Mouse (Mus musculus): Measurements from ENCODE around the gene Igsf8. TPM values are rescaled to one million over a fixed set of nuclear protein-coding genes. Genes with fewer than 3 reads are reported as not detected.
A peak's percentile ranks its signal among the peaks of the same experiment; 100 is the strongest.

The Igsf8 gene
- total and polyA plus RNA-seq, 3 experiments = 10.9 to 39.9 (median 13.5) TPM

DNA sequence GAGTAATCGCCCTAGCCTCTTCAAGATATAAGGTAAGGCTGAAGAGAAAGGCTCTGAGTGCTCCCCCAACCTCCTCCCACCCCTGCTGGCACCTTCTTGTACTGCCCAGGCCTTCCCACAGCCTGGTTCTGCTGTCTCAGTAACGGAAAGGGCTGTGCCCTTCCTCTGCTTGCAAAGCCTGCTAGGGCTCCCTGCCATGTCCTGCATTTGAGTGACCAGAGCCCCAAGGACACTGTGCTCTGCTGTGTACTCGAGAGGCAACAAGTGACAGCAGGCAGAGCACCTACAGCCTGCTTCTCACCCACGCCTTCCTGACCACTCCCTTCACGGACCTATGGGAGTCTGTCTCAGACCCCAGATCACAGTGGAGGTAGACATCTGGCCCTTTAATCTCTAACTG lies 38.8 kb downstream of the Igsf8 start:
- Histone ChIP-seq H3K4me1 (ENCODE audit: control insufficient read depth, insufficient read depth, low read length) (peaks cover 9% of the 10 kb centered on the region), H3K36me3 (ENCODE audit: control insufficient read depth, insufficient read depth, low read length) (no peaks in the 10 kb centered on the region), H3K27ac (peak overlapping the region; percentile 83), H3K4me3 (no peak overlapping the region), H3K27me3 (ENCODE audit: control insufficient read depth, insufficient read depth, low read length) (no peaks in the 10 kb centered on the region), H3K79me2 (replicated peaks; ENCODE audit: control insufficient read depth, insufficient read depth, low read length) (no peaks in the 10 kb centered on the region), H3K9ac (ENCODE audit: low read depth, low read length) (peak overlapping the region; percentile 23)
- TF ChIP-seq EP300 (IDR thresholded peaks at IDR 0.05; ENCODE audit: insufficient read depth, low read depth, low read length) = peak; percentile 75; the same call in 1 of the 2 replicates
- TF ChIP-seq POLR2A (IDR thresholded peaks at IDR 0.05; ENCODE audit: insufficient read depth, low read depth, low read length) = 0 out of 2 replicates have a peak, but pooled peaks have one; percentile 37
- TF ChIP-seq CTCF (IDR thresholded peaks at IDR 0.05) = peak; percentile 55
- 40% methylated on average over 5 of the region's 5 CpGs for WGBS
- peak; percentile 63 to 73 for DNase-seq
- intact Hi-C loops (cut with DNase I) = no loop called here

DNA sequence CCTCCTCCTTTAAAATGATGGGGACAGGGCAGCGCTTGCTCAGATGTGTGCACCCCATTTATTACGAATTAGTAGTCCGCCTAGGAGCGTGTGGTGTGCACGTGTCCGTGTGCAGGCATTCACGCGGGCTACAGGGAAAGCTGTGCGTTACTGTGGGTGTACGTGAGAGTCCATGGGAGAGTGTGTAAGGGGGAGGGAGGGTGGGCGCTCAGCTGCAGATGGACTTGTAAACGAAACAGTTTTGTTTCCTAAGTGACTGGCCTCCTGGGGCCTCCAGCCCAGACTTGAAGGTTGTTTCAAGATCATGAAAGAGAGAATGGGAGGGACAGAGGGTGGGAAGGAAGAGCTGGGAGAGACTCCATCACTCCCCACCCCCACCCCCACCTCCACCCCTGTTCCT lies 39.7 kb downstream of the Igsf8 start:
- Histone ChIP-seq H3K9ac (ENCODE audit: low read depth, low read length) (no peak overlapping the region), H3K4me1 (ENCODE audit: control insufficient read depth, insufficient read depth, low read length) (peaks cover 9% of the 10 kb centered on the region), H3K27ac (peak overlapping the region; percentile 83), H3K4me3 (no peak overlapping the region), H3K79me2 (replicated peaks; ENCODE audit: control insufficient read depth, insufficient read depth, low read length) (no peaks in the 10 kb centered on the region), H3K36me3 (ENCODE audit: control insufficient read depth, insufficient read depth, low read length) (no peaks in the 10 kb centered on the region), H3K27me3 (ENCODE audit: control insufficient read depth, insufficient read depth, low read length) (no peaks in the 10 kb centered on the region)
- intact Hi-C loops (cut with DNase I) = no loop called here
- peak in 1 of 2 experiments; percentile 36 for DNase-seq
- TF ChIP-seq CTCF (IDR thresholded peaks at IDR 0.05) (no peak), EP300 (IDR thresholded peaks at IDR 0.05; ENCODE audit: insufficient read depth, low read depth, low read length) (no peak)
- WGBS = 66% methylated on average over 12 of the region's 12 CpGs

DNA sequence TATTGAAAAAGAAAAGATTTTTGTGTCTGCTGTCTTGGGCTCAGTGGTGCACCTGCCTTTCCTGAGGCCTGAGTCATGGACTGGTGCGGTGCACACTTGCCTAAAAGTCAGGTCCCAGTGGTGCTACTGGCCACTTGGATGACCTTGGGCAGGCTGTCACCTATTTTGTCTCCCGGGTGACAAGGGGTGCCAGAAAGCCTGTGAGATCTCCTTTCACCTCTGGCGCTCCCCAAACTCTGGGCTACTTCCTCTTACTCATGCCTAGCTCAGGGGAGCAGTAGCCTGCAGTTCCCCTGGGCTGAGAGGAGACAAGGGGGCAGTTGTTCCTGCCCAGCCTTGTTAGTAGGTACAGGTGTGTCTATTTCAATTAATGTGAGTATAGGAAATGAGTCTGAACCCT lies 40.9 kb downstream of the Igsf8 start:
- 69% methylated on average over 3 of the region's 3 CpGs for WGBS
- Histone ChIP-seq H3K79me2 (replicated peaks; ENCODE audit: control insufficient read depth, insufficient read depth, low read length) (no peaks in the 10 kb centered on the region), H3K9ac (ENCODE audit: low read depth, low read length) (no peak overlapping the region), H3K27ac (no peak overlapping the region), H3K27me3 (ENCODE audit: control insufficient read depth, insufficient read depth, low read length) (no peaks in the 10 kb centered on the region), H3K4me1 (ENCODE audit: control insufficient read depth, insufficient read depth, low read length) (peaks cover 11% of the 10 kb centered on the region), H3K4me3 (no peak overlapping the region), H3K36me3 (ENCODE audit: control insufficient read depth, insufficient read depth, low read length) (no peaks in the 10 kb centered on the region)
- intact Hi-C loops (cut with DNase I) = no loop called here
- DNase-seq = no peak
- TF ChIP-seq POLR2A (IDR thresholded peaks at IDR 0.05; ENCODE audit: insufficient read depth, low read depth, low read length) (no peak), CTCF (IDR thresholded peaks at IDR 0.05) (no peak), EP300 (IDR thresholded peaks at IDR 0.05; ENCODE audit: insufficient read depth, low read depth, low read length) (no peak)

DNA sequence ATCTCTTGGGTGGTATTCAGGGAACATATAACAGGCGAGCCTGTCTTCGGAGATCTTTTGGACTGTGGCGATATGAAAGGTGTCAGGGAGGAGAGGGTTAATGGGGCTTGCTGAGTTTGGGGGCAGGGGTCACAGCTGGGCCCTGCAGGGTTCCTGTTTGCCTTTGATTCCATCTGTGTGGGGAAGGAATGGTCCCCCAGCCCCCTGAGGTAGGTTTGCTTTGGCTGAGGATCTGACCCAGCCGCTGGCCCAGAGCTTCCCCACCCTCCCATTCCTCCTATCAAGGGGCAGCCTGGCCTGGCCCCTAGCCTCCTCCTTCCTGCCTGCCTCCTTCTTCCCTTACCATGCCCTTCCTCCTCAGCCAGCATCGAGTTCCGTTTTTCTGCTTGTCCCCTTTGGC lies 41.4 kb downstream of the Igsf8 start:
- Histone ChIP-seq H3K27me3 (ENCODE audit: control insufficient read depth, insufficient read depth, low read length) (no peaks in the 10 kb centered on the region), H3K9ac (ENCODE audit: low read depth, low read length) (no peak overlapping the region), H3K27ac (no peak overlapping the region), H3K79me2 (replicated peaks; ENCODE audit: control insufficient read depth, insufficient read depth, low read length) (no peaks in the 10 kb centered on the region), H3K4me3 (no peak overlapping the region), H3K4me1 (ENCODE audit: control insufficient read depth, insufficient read depth, low read length) (peaks cover 11% of the 10 kb centered on the region), H3K36me3 (ENCODE audit: control insufficient read depth, insufficient read depth, low read length) (no peaks in the 10 kb centered on the region)
- no peak for DNase-seq
- TF ChIP-seq EP300 (IDR thresholded peaks at IDR 0.05; ENCODE audit: insufficient read depth, low read depth, low read length) = no peak
- TF ChIP-seq POLR2A (IDR thresholded peaks at IDR 0.05; ENCODE audit: insufficient read depth, low read depth, low read length) = no peak
- no peak for TF ChIP-seq CTCF (IDR thresholded peaks at IDR 0.05)
- 55% methylated on average over 6 of the region's 6 CpGs for WGBS
- intact Hi-C loops (cut with DNase I) = no loop called here

DNA sequence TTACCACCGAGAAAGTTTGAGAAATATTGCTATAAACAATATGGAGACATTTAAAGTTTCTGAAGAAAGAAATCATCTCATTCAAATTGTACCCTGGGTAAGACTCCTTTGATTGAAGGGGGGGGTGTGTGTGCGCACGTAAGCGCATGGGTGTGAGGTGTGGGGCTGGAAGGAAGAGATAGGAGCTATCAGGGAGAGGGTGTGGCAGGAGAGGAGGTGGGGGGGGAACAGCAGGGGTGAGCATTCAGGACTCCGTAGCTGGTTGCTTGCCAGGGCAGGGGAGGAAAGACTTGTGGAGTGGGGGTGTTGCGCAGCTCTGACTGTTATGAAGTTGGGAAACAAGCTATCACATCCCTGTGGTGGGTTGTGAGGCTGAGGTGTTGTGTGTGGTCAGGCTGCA lies 43.0 kb downstream of the Igsf8 start:
- WGBS = 61% methylated on average over 6 of the region's 6 CpGs
- Histone ChIP-seq H3K27me3 (ENCODE audit: control insufficient read depth, insufficient read depth, low read length) (no peaks in the 10 kb centered on the region), H3K4me1 (ENCODE audit: control insufficient read depth, insufficient read depth, low read length) (peaks cover 9% of the 10 kb centered on the region), H3K36me3 (ENCODE audit: control insufficient read depth, insufficient read depth, low read length) (no peaks in the 10 kb centered on the region), H3K4me3 (no peak overlapping the region), H3K79me2 (replicated peaks; ENCODE audit: control insufficient read depth, insufficient read depth, low read length) (no peaks in the 10 kb centered on the region), H3K9ac (ENCODE audit: low read depth, low read length) (no peak overlapping the region), H3K27ac (no peak overlapping the region)
- TF ChIP-seq POLR2A (IDR thresholded peaks at IDR 0.05; ENCODE audit: insufficient read depth, low read depth, low read length) (no peak), CTCF (IDR thresholded peaks at IDR 0.05) (no peak), EP300 (IDR thresholded peaks at IDR 0.05; ENCODE audit: insufficient read depth, low read depth, low read length) (no peak)
- intact Hi-C loops (cut with DNase I) = no loop called here
- no peak for DNase-seq

DNA sequence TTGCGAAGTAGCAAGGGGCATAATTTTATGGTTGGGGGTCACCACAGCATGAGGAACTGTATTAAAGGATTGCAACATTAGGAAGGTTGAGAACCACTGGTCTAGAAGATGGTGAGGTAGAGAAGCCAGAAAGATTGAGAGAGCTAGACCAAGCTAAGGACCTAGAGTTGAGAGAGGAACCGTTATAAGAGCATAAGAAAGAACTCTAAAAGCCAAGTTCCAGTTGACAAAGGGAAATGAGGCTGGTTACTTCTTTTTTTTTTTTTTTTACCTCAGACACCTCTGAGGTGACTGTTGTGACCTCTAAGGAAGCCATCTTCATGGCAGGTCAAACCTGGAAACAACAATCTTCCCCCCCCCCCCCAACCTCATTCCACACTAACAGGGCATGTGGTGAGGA lies 43.7 kb downstream of the Igsf8 start:
- Histone ChIP-seq H3K79me2 (replicated peaks; ENCODE audit: control insufficient read depth, insufficient read depth, low read length) (no peaks in the 10 kb centered on the region), H3K4me1 (ENCODE audit: control insufficient read depth, insufficient read depth, low read length) (peaks cover 9% of the 10 kb centered on the region), H3K36me3 (ENCODE audit: control insufficient read depth, insufficient read depth, low read length) (no peaks in the 10 kb centered on the region), H3K4me3 (no peak overlapping the region), H3K9ac (ENCODE audit: low read depth, low read length) (no peak overlapping the region), H3K27me3 (ENCODE audit: control insufficient read depth, insufficient read depth, low read length) (no peaks in the 10 kb centered on the region), H3K27ac (no peak overlapping the region)
- intact Hi-C loops (cut with DNase I) = loop anchor here (5.0 kb wide), 1 partner anchor 58 kb away; no protein-coding TSS in a partner anchor
- TF ChIP-seq EP300 (IDR thresholded peaks at IDR 0.05; ENCODE audit: insufficient read depth, low read depth, low read length) = no peak
- no peak for TF ChIP-seq POLR2A (IDR thresholded peaks at IDR 0.05; ENCODE audit: insufficient read depth, low read depth, low read length)
- no peak for TF ChIP-seq CTCF (IDR thresholded peaks at IDR 0.05)
- 92% methylated on average over 2 of the region's 2 CpGs for WGBS
- no peak for DNase-seq
